Mouse (Mus musculus) midbrain, postnatal 0 days (tissue): ENCODE results near the gene Apoa1. TPM values are rescaled to one million over a fixed set of nuclear protein-coding genes. Genes with fewer than 3 reads are reported as not detected.

ENCODE experiments used
- ATAC-seq: fragments of 200-750 bp; cut with Nextera tagmentation; 2 replicates; pipeline ENCODE4 v1.8.0; 2017; ENCODE audit warnings: moderate number of reproducible peaks, mild to moderate bottlenecking, moderate TSS enrichment, moderate library complexity; ENCODE audit not compliant: low FRiP score
- DNase-seq: peaks from one replicate; pipeline ENCODE4 v3.0.0-alpha.2; 2015; ENCODE audit warnings: low spot score
- H3K27ac ChIP-seq: fragments of 300-500 bp; sonication (generic); 2 replicates; pipeline ENCODE4 v1.5.1; 2014; ENCODE audit warnings: low read depth, mild to moderate bottlenecking, low read length, mixed read lengths
- H3K27me3 ChIP-seq: fragments of 300-500 bp; sonication (generic); 2 replicates; pipeline ENCODE4 v1.6.1; 2014; ENCODE audit warnings: low read length, control low read depth, mixed read lengths; ENCODE audit not compliant: insufficient read depth
- H3K36me3 ChIP-seq: fragments of 300-500 bp; sonication (generic); 2 replicates; pipeline ENCODE4 v1.6.1; 2014; ENCODE audit warnings: low read length, control low read depth, mixed read lengths; ENCODE audit not compliant: insufficient read depth
- H3K4me1 ChIP-seq: fragments of 300-500 bp; sonication (generic); 2 replicates; pipeline ENCODE4 v1.6.1; 2014; ENCODE audit warnings: mild to moderate bottlenecking, control low read depth, antibody characterized with exemption, low read length, mixed read lengths; ENCODE audit not compliant: insufficient read depth
- H3K4me2 ChIP-seq: fragments of 300-500 bp; sonication (generic); 2 replicates; pipeline ENCODE4 v1.6.1; 2014; ENCODE audit warnings: low read depth, mild to moderate bottlenecking, low read length, mixed read lengths; ENCODE audit not compliant: poor library complexity, severe bottlenecking
- H3K4me3 ChIP-seq: fragments of 300-500 bp; sonication (generic); 2 replicates; pipeline ENCODE4 v1.5.1; 2014; ENCODE audit warnings: low read depth, mild to moderate bottlenecking, low read length, moderate library complexity
- H3K9ac ChIP-seq: fragments of 300-500 bp; sonication (generic); replicated peaks from 2 replicates; pipeline ENCODE4 v1.6.1; 2014; ENCODE audit warnings: mild to moderate bottlenecking, low read length, moderate library complexity, mixed read lengths; ENCODE audit not compliant: poor library complexity, severe bottlenecking
- H3K9me3 ChIP-seq: fragments of 300-500 bp; sonication (generic); 2 replicates; pipeline ENCODE4 v1.6.1; 2016; ENCODE audit warnings: low read length, control low read depth
- CTCF ChIP-seq: IDR thresholded peaks from 2 replicates; pipeline ENCODE4 v1.5.1; 2016; ENCODE audit warnings: antibody characterized with exemption, mild to moderate bottlenecking
- WGBS: fragments of 180-500 bp; shearing (Covaris S2); extraction: QIAGEN DNeasy Blood & Tissue Kit; methylation state at CpG from one replicate; pipeline ENCODE4 v1.1.7; 2014; 5-methylcytosine and 5-hydroxymethylcytosine counted together
- polyA plus RNA-seq: library from polyadenylated mRNA; unstranded; fragments of >200 nt; fragmentation: Nextera tagmentation; extraction: Ambion mirVana; gene quantifications from 2 replicates; pipeline ENCODE4 v1.2.1, GENCODE M21; 2015
- total RNA-seq: library from RNA; depleted of rRNA; stranded (reverse); fragments of >200 nt; gene quantifications from 2 replicates; pipeline ENCODE4 v1.2.3, GENCODE M21; 2014

Gene Apoa1
- total and polyA plus RNA-seq, 2 experiments from 2014 or later, result 1.4 to 6.2 TPM

DNA sequence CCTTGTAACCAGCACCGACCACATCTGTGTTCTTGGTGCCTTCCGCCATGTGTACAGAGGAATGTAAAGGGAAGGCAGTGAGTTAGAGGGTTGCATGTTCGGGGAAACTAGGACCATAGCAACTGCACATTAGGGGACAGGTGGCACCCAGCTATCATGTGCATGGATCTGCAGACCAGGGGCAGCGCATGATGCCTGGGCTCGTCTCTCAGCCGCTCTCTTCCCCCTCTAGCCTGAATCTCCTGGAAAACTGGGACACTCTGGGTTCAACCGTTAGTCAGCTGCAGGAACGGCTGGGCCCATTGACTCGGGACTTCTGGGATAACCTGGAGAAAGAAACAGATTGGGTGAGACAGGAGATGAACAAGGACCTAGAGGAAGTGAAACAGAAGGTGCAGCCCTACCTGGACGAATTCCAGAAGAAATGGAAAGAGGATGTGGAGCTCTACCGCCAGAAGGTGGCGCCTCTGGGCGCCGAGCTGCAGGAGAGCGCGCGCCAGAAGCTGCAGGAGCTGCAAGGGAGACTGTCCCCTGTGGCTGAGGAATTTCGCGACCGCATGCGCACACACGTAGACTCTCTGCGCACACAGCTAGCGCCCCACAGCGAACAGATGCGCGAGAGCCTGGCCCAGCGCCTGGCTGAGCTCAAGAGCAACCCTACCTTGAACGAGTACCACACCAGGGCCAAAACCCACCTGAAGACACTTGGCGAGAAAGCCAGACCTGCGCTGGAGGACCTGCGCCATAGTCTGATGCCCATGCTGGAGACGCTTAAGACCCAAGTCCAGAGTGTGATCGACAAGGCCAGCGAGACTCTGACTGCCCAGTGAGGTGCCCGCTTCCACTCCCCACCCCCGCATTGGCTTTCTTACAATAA is 1.4 kb downstream of the Apoa1 start:
- no peaks in the 10 kb centered on the region for H3K4me1 ChIP-seq
- peak overlapping the region; percentile 74 for H3K4me2 ChIP-seq
- H3K4me3 ChIP-seq, result peak overlapping the region; percentile 46
- peak overlapping the region; percentile 75 for H3K27ac ChIP-seq
- ATAC-seq (peak; percentile 95), DNase-seq (peak; percentile 93)
- peak overlapping the region; percentile 47 for H3K9ac ChIP-seq
- 16% methylated on average over 37 of the region's 37 CpGs for WGBS
- H3K9me3 ChIP-seq, result no peaks in the 10 kb centered on the region
- no peaks in the 10 kb centered on the region for H3K36me3 ChIP-seq
- H3K27me3 ChIP-seq, result no peaks in the 10 kb centered on the region
- peak; percentile 94 for TF ChIP-seq CTCF

- no peak; the same call in none of the 2 replicates for ATAC-seq
- peak; percentile 17 for DNase-seq
- H3K4me1 ChIP-seq, result no peaks in the 10 kb centered on the region
- H3K27me3 ChIP-seq, result no peaks in the 10 kb centered on the region
- H3K9ac ChIP-seq, result peak overlapping the region; percentile 47
- WGBS, result 15% methylated on average over 13 of the region's 13 CpGs
- H3K27ac ChIP-seq, result peak overlapping the region; percentile 75
- H3K36me3 ChIP-seq, result no peaks in the 10 kb centered on the region
- TF ChIP-seq CTCF, result no peak
- H3K9me3 ChIP-seq, result no peaks in the 10 kb centered on the region
- H3K4me3 ChIP-seq, result peak overlapping the region; percentile 46
- H3K4me2 ChIP-seq, result peak overlapping the region; percentile 74
Observed at GRCm38 (mm10) chr9:46230450-46230975, 2.1 kb downstream of the Apoa1 start.

DNA sequence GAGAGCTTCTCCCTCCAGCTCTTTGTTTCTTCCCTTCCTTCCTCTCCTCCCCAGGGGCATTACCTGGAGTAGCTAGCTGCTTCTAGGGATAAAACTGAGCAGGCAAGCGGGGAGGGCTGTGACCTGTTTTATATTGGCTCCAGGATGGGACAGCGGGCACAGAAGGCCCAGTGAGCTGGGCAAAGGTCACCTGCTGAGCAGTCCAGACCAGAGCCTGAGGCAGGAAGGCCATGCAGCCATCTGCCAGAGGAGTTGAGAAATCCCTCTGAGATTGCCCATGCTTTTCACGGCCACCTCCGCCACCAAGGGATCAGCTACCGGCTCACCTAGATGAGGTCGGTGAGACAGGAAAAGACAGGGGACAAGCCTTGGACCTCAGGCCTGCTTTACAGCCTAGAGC is 6.8 kb downstream of the Apoa1 start:
- TF ChIP-seq CTCF, result no peak
- Histone ChIP-seq H3K4me2 (no peak overlapping the region), H3K27ac (no peak overlapping the region), H3K36me3 (no peaks in the 10 kb centered on the region), H3K4me3 (no peak overlapping the region), H3K4me1 (no peaks in the 10 kb centered on the region), H3K9me3 (no peaks in the 10 kb centered on the region), H3K9ac (no peak overlapping the region), H3K27me3 (no peaks in the 10 kb centered on the region)
- ATAC-seq, result no peak
- WGBS, result 87% methylated on average over 6 of the region's 6 CpGs
- DNase-seq, result no peak

DNA sequence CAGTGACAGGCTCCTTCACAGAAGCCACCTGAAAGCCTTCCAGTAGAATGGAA is 7.0 kb downstream of the Apoa1 start, which contains the start of gene Apoc3:
Apoc3 (minus strand) TSS at position 41 of the 53 bp plus-strand sequence.
- TF ChIP-seq CTCF, result no peak
- DNase-seq (no peak), ATAC-seq (no peak)
- no peaks in the 10 kb centered on the region for H3K4me1 ChIP-seq
- H3K27ac ChIP-seq, result no peak within 1 kb of the TSS
- H3K4me3 ChIP-seq, result no peak within 1 kb of the TSS
- no peak within 1 kb of the TSS for H3K4me2 ChIP-seq
- H3K36me3 ChIP-seq, result no peaks in the 10 kb centered on the region
- H3K9me3 ChIP-seq, result no peaks in the 10 kb centered on the region
- no peak within 1 kb of the TSS for H3K9ac ChIP-seq
- H3K27me3 ChIP-seq, result no peaks in the 10 kb centered on the region

DNA sequence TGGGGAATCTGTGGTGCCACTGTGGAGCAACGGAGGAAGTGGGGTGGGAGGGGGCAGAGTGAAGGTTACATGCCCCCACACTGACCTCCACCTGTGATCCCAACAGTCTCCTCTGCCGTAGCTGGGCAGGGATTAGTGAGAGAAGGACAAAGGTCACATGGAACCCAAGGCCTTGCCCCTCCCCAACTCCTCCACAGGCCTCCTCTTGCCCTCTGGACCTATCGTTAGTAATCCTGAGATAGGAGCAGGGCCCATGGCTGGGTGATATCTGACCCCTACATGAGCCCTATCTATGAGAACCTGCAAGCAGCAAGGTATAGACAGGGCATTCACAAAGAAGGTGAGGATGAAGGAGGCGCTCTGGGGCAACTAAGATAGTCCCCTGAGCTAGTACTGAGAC is 7.3 kb downstream of the Apoa1 start:
- DNase-seq (no peak), ATAC-seq (no peak)
- Histone ChIP-seq H3K27me3 (no peaks in the 10 kb centered on the region), H3K9me3 (no peaks in the 10 kb centered on the region), H3K4me2 (no peak overlapping the region), H3K27ac (no peak overlapping the region), H3K4me1 (no peaks in the 10 kb centered on the region), H3K4me3 (no peak overlapping the region), H3K36me3 (no peaks in the 10 kb centered on the region), H3K9ac (no peak overlapping the region)
- no peak for TF ChIP-seq CTCF
- WGBS, result 51% methylated on average over 4 of the region's 4 CpGs

GRCm38 (mm10) chr9:46238850-46239249 is 10.5 kb downstream of the Apoa1 start:
- Histone ChIP-seq H3K4me1 (no peaks in the 10 kb centered on the region), H3K9ac (no peak overlapping the region), H3K36me3 (no peaks in the 10 kb centered on the region), H3K4me2 (no peak overlapping the region), H3K9me3 (no peaks in the 10 kb centered on the region), H3K27me3 (no peaks in the 10 kb centered on the region), H3K27ac (no peak overlapping the region), H3K4me3 (no peak overlapping the region)
- TF ChIP-seq CTCF, result no peak
- no peak for ATAC-seq
- WGBS, result 90% methylated on average over 7 of the region's 7 CpGs
- DNase-seq, result no peak
